ENCODE assay signal across 8 mouse cellular contexts in genomic region chr4:152130771-152131653, GRCm38 (mm10). TPM values are rescaled to one million over a fixed set of nuclear protein-coding genes. Genes with fewer than 3 reads are reported as not detected.
DNase-seq lines count a peak whose midpoint lies in the region; ATAC-seq and TF ChIP-seq lines count a peak whose summit lies in the region.

No protein-coding gene starts in this region.

- H3K4me1 ChIP-seq in heart, adult 2 months (ENCODE audit: control insufficient read depth, insufficient read depth, low read length), result no peaks in the 10 kb centered on the region; the same call in 1 of the 2 replicates
- H3K4me1 ChIP-seq in intestine, postnatal 0 days (replicated peaks; ENCODE audit: control insufficient read depth, insufficient read depth, low read length), result no peaks in the 10 kb centered on the region; the same call in none of the 2 replicates
- H3K4me1 ChIP-seq in liver, postnatal 0 days (ENCODE audit: insufficient read depth), result peaks cover 24% of the 10 kb centered on the region
- H3K4me1 ChIP-seq in neural tube, embryonic 13.5 days (replicated peaks), result peaks cover 36% of the 10 kb centered on the region

- H3K79me2 ChIP-seq in heart, adult 2 months (replicated peaks; ENCODE audit: control insufficient read depth, insufficient read depth, low read length), result no peaks in the 10 kb centered on the region

- no peak overlapping the region; the same call in 1 of the 2 replicates for H3K27ac ChIP-seq in heart, adult 2 months
- H3K27ac ChIP-seq in intestine, postnatal 0 days (ENCODE audit: low read depth, low read length), result peak overlapping the region; percentile 75
- H3K27ac ChIP-seq in liver, postnatal 0 days (ENCODE audit: low read depth), result no peak overlapping the region
- no peak overlapping the region for H3K27ac ChIP-seq in neural tube, embryonic 13.5 days (replicated peaks)

- DNase-seq in thymus, postnatal 14 days, result peak; percentile 65
- no peak for DNase-seq in thymus, postnatal 10 days (ENCODE audit: low spot score in 2 of 2)
- DNase-seq in brain, embryonic 14.5 days (ENCODE audit: low read depth), result peak; percentile 73
- peak; percentile 78 to 80 for DNase-seq in heart, adult 2 months
- DNase-seq in liver, postnatal 0 days, result peak; percentile 67
- DNase-seq in adipocyte (ENCODE audit: low spot score), result no peak

- peak; percentile 66 for ATAC-seq in intestine, postnatal 0 days
- peak; percentile 76 for ATAC-seq in liver, postnatal 0 days
- peak; percentile 81 for ATAC-seq in neural tube, embryonic 13.5 days (ENCODE audit: low read depth)

- TF ChIP-seq POLR2A in brain, embryonic 14.5 days (IDR thresholded peaks at IDR 0.05; ENCODE audit: borderline replicate concordance, extremely low read depth, insufficient read depth, insufficient read length, poor library complexity, severe bottlenecking), result no peak
- no peak for TF ChIP-seq POLR2A in heart, adult 2 months (IDR thresholded peaks at IDR 0.05; ENCODE audit: insufficient read depth, low read depth, low read length)

- H3K9ac ChIP-seq in heart, adult 2 months (ENCODE audit: low read depth, low read length), result peak overlapping the region; percentile 28
- H3K9ac ChIP-seq in intestine, postnatal 0 days (ENCODE audit: low read depth, low read length), result peak overlapping the region; percentile 57
- peak overlapping the region; percentile 34; the same call in 1 of the 2 replicates for H3K9ac ChIP-seq in liver, postnatal 0 days (replicated peaks)
- peak overlapping the region; percentile 28 for H3K9ac ChIP-seq in neural tube, embryonic 13.5 days

- WGBS in heart, adult 2 months, result under 1% methylated on average over 83 of the region's 85 CpGs
- under 1% methylated on average over 82 of the region's 85 CpGs for WGBS in intestine, postnatal 0 days
- WGBS in liver, postnatal 0 days (ENCODE audit: insufficient replicate concordance), result 2% methylated on average over 71 of the region's 85 CpGs
- WGBS in neural tube, embryonic 13.5 days, result under 1% methylated on average over 71 of the region's 85 CpGs

- H3K4me3 ChIP-seq in heart, adult 2 months, result peak overlapping the region; percentile 49
- H3K4me3 ChIP-seq in intestine, postnatal 0 days (ENCODE audit: low read depth, low read length), result peak overlapping the region; percentile 55
- H3K4me3 ChIP-seq in liver, postnatal 0 days (ENCODE audit: low read depth, low read length), result peak overlapping the region; percentile 33
- peak overlapping the region; percentile 32 for H3K4me3 ChIP-seq in neural tube, embryonic 13.5 days

- TF ChIP-seq EP300 in heart, adult 2 months (IDR thresholded peaks at IDR 0.05; ENCODE audit: insufficient read depth, low read depth, low read length), result no peak
- no peak for TF ChIP-seq EP300 in liver, postnatal 0 days (IDR thresholded peaks at IDR 0.05; ENCODE audit: low read depth)

- no peak for TF ChIP-seq CTCF in brain, embryonic 14.5 days (IDR thresholded peaks at IDR 0.05; ENCODE audit: borderline replicate concordance, extremely low read depth, insufficient read depth, insufficient read length)
- peak; percentile 64 for TF ChIP-seq CTCF in heart, adult 2 months (IDR thresholded peaks at IDR 0.05)
- peak; percentile 70 for TF ChIP-seq CTCF in intestine, postnatal 0 days (IDR thresholded peaks at IDR 0.05; ENCODE audit: low read depth)
- peak; percentile 57 for TF ChIP-seq CTCF in liver, postnatal 0 days (IDR thresholded peaks at IDR 0.05; ENCODE audit: low read depth)

- intact Hi-C loops in heart, adult 2 months (cut with DNase I), result no loop called here

- no peaks in the 10 kb centered on the region for H3K36me3 ChIP-seq in heart, adult 2 months (ENCODE audit: control insufficient read depth, insufficient read depth, low read length)
- H3K36me3 ChIP-seq in intestine, postnatal 0 days (ENCODE audit: control insufficient read depth, insufficient read depth), result peaks cover 6% of the 10 kb centered on the region; the same call in 1 of the 2 replicates
- no peaks in the 10 kb centered on the region for H3K36me3 ChIP-seq in liver, postnatal 0 days (replicated peaks; ENCODE audit: insufficient read depth, low read length)
- no peaks in the 10 kb centered on the region for H3K36me3 ChIP-seq in neural tube, embryonic 13.5 days

- H3K9me3 ChIP-seq in intestine, postnatal 0 days (ENCODE audit: control insufficient read depth), result no peaks in the 10 kb centered on the region
- H3K9me3 ChIP-seq in liver, postnatal 0 days (ENCODE audit: low read length), result no peaks in the 10 kb centered on the region
- H3K9me3 ChIP-seq in neural tube, embryonic 13.5 days, result no peaks in the 10 kb centered on the region

- peaks cover 14% of the 10 kb centered on the region for H3K27me3 ChIP-seq in heart, adult 2 months (ENCODE audit: control insufficient read depth, insufficient read depth, low read length)
- H3K27me3 ChIP-seq in intestine, postnatal 0 days (replicated peaks; ENCODE audit: control insufficient read depth, insufficient read depth, low read length), result peaks cover 51% of the 10 kb centered on the region
- H3K27me3 ChIP-seq in liver, postnatal 0 days (ENCODE audit: insufficient read depth, low read length), result peaks cover 82% of the 10 kb centered on the region
- H3K27me3 ChIP-seq in neural tube, embryonic 13.5 days, result peaks cover 96% of the 10 kb centered on the region

- H3K4me2 ChIP-seq in intestine, postnatal 0 days (replicated peaks; ENCODE audit: low read depth), result peak overlapping the region; percentile 89
- H3K4me2 ChIP-seq in liver, postnatal 0 days (ENCODE audit: low read depth, low read length), result peak overlapping the region; percentile 64
- peak overlapping the region; percentile 55 for H3K4me2 ChIP-seq in neural tube, embryonic 13.5 days

RNA-seq across cellular contexts. Expression of gene Tnfrsf25, which starts 15.3 kb away (rescaled TPM):
- polyA plus RNA-seq in brain, embryonic 14.5 days (2012; rRNA removed), result 3.8 and 4.4 TPM in 2 replicates
- 1 to 10 TPM; 1.4 to 2.4 TPM for total RNA-seq in heart, adult 2 months (2021)
- 6.1 and 7.4 TPM in 2 replicates for polyA plus RNA-seq in heart, adult 2 months (2012; rRNA removed)
- 0.82 and 1.2 TPM in 2 replicates for polyA plus RNA-seq in intestine, postnatal 0 days (2015; fragmentation: Nextera tagmentation; extraction: Ambion mirVana)
- 0.15 TPM in 1 of 2 replicates, not detected in the other for polyA plus RNA-seq in liver, postnatal 0 days (2015; fragmentation: Nextera tagmentation; extraction: Ambion mirVana)
- polyA plus RNA-seq in neural tube, embryonic 13.5 days (2015; fragmentation: Nextera tagmentation; extraction: Ambion mirVana), result 0.84 and 1.8 TPM in 2 replicates

RNA-seq across cellular contexts. Expression of gene Espn, which starts 21.2 kb away (rescaled TPM):
- polyA plus RNA-seq in brain, embryonic 14.5 days (2012; rRNA removed), result 0.38 and 0.48 TPM in 2 replicates
- 1 to 10 TPM; 2.4 to 2.5 TPM for total RNA-seq in heart, adult 2 months (2021)
- 2.7 and 3.2 TPM in 2 replicates for polyA plus RNA-seq in heart, adult 2 months (2012; rRNA removed)
- 260 and 264 TPM in 2 replicates for polyA plus RNA-seq in intestine, postnatal 0 days (2015; fragmentation: Nextera tagmentation; extraction: Ambion mirVana)
- 1.8 and 2.2 TPM in 2 replicates for polyA plus RNA-seq in liver, postnatal 0 days (2015; fragmentation: Nextera tagmentation; extraction: Ambion mirVana)
- 0.21 and 0.51 TPM in 2 replicates for polyA plus RNA-seq in neural tube, embryonic 13.5 days (2015; fragmentation: Nextera tagmentation; extraction: Ambion mirVana)

RNA-seq across cellular contexts. Expression of gene Hes2, which starts 27.7 kb away (rescaled TPM):
- polyA plus RNA-seq in brain, embryonic 14.5 days (2012; rRNA removed), result not detected in 2 replicates
- total RNA-seq in heart, adult 2 months (2021), result not detected
- polyA plus RNA-seq in heart, adult 2 months (2012; rRNA removed), result not detected in 2 replicates
- 8.6 and 11.2 TPM in 2 replicates for polyA plus RNA-seq in intestine, postnatal 0 days (2015; fragmentation: Nextera tagmentation; extraction: Ambion mirVana)
- not detected in 2 replicates for polyA plus RNA-seq in liver, postnatal 0 days (2015; fragmentation: Nextera tagmentation; extraction: Ambion mirVana)
- polyA plus RNA-seq in neural tube, embryonic 13.5 days (2015; fragmentation: Nextera tagmentation; extraction: Ambion mirVana), result 0.13 and 0.15 TPM in 2 replicates

RNA-seq across cellular contexts. Expression of gene Acot7, which starts 46.9 kb away (rescaled TPM):
- 178 and 244 TPM in 2 replicates for polyA plus RNA-seq in brain, embryonic 14.5 days (2012; rRNA removed)
- 10 to 100 TPM; 58.1 to 64.8 TPM for total RNA-seq in heart, adult 2 months (2021)
- 51.7 and 65.0 TPM in 2 replicates for polyA plus RNA-seq in heart, adult 2 months (2012; rRNA removed)
- 24.1 and 28.7 TPM in 2 replicates for polyA plus RNA-seq in intestine, postnatal 0 days (2015; fragmentation: Nextera tagmentation; extraction: Ambion mirVana)
- polyA plus RNA-seq in liver, postnatal 0 days (2015; fragmentation: Nextera tagmentation; extraction: Ambion mirVana), result 10.7 and 12.0 TPM in 2 replicates
- 316 and 346 TPM in 2 replicates for polyA plus RNA-seq in neural tube, embryonic 13.5 days (2015; fragmentation: Nextera tagmentation; extraction: Ambion mirVana)

RNA-seq across cellular contexts. Expression of gene Plekhg5, which starts 58.7 kb away (rescaled TPM):
- polyA plus RNA-seq in brain, embryonic 14.5 days (2012; rRNA removed), result 14.0 and 18.6 TPM in 2 replicates
- 10 to 100 TPM; 11.5 to 16.7 TPM for total RNA-seq in heart, adult 2 months (2021)
- 20.3 and 20.5 TPM in 2 replicates for polyA plus RNA-seq in heart, adult 2 months (2012; rRNA removed)
- polyA plus RNA-seq in intestine, postnatal 0 days (2015; fragmentation: Nextera tagmentation; extraction: Ambion mirVana), result 14.0 and 19.6 TPM in 2 replicates
- 1.8 and 2.1 TPM in 2 replicates for polyA plus RNA-seq in liver, postnatal 0 days (2015; fragmentation: Nextera tagmentation; extraction: Ambion mirVana)
- polyA plus RNA-seq in neural tube, embryonic 13.5 days (2015; fragmentation: Nextera tagmentation; extraction: Ambion mirVana), result 9.9 and 10.7 TPM in 2 replicates

Comparison
In these comparisons a context has a peak if more than half of its experiments do, and no peak if none do; other contexts are left out.
1. DNase-seq: peak in thymus, postnatal 14 days (single experiment), brain, embryonic 14.5 days (single experiment), heart, adult 2 months (2 of 2) and liver, postnatal 0 days (single experiment); none in thymus, postnatal 10 days (0 of 2) and adipocyte (single experiment).
2. RNA of gene Espn, which starts 21.2 kb away (polyA plus RNA-seq): 260 to 264 TPM in intestine, postnatal 0 days; 2.7 to 3.2 TPM in heart, adult 2 months, 1.8 to 2.2 TPM in liver, postnatal 0 days, 0.38 to 0.48 TPM in brain, embryonic 14.5 days and 0.21 to 0.51 TPM in neural tube, embryonic 13.5 days; every median in the first group is over 10 times any median in the second.
3. Peak in every context shown above with its lines, with median percentiles within 50 percentile points of each other: H3K4me3 ChIP-seq, H3K9ac ChIP-seq, ATAC-seq and H3K4me2 ChIP-seq.